Mouse (Mus musculus) hindbrain, embryonic 13.5 days (tissue): ENCODE data around the gene Mmp25. TPM values are rescaled to one million over a fixed set of nuclear protein-coding genes. Genes with fewer than 3 reads are reported as not detected.

ENCODE experiments used
- ATAC-seq: fragments of 200-750 bp; cut with Nextera tagmentation; 2 replicates; pipeline ENCODE4 v1.8.0; 2017; ENCODE audit warnings: moderate TSS enrichment; ENCODE audit not compliant: low FRiP score
- H3K27ac ChIP-seq: fragments of 300-500 bp; sonication (generic); 2 replicates; pipeline ENCODE4 v1.5.1; 2015; ENCODE audit warnings: inconsistent platforms, mild to moderate bottlenecking, moderate library complexity
- H3K27me3 ChIP-seq: fragments of 300-500 bp; sonication (generic); 2 replicates; pipeline ENCODE4 v1.6.1; 2015; ENCODE audit warnings: mild to moderate bottlenecking, inconsistent platforms
- H3K36me3 ChIP-seq: fragments of 300-500 bp; sonication (generic); 2 replicates; pipeline ENCODE4 v1.6.1; 2015; ENCODE audit warnings: mild to moderate bottlenecking, inconsistent platforms
- H3K4me1 ChIP-seq: fragments of 300-500 bp; sonication (generic); replicated peaks from 2 replicates; pipeline ENCODE4 v1.6.1; 2015; ENCODE audit warnings: inconsistent platforms
- H3K4me2 ChIP-seq: fragments of 300-500 bp; sonication (generic); 2 replicates; pipeline ENCODE4 v1.6.1; 2015; ENCODE audit warnings: inconsistent platforms, mild to moderate bottlenecking, moderate library complexity
- H3K4me3 ChIP-seq: fragments of 300-500 bp; sonication (generic); 2 replicates; pipeline ENCODE4 v1.5.1; 2015; ENCODE audit warnings: mild to moderate bottlenecking, inconsistent platforms
- H3K9ac ChIP-seq: fragments of 300-500 bp; sonication (generic); 2 replicates; pipeline ENCODE4 v1.6.1; 2015; ENCODE audit warnings: mild to moderate bottlenecking, inconsistent platforms
- H3K9me3 ChIP-seq: fragments of 300-500 bp; sonication (generic); 2 replicates; pipeline ENCODE4 v1.6.1; 2016; ENCODE audit warnings: inconsistent platforms
- WGBS: fragments of 180-500 bp; shearing (Covaris S2); methylation state at CpG from one replicate; pipeline ENCODE4 v1.1.7; 2015; 5-methylcytosine and 5-hydroxymethylcytosine counted together
- polyA plus RNA-seq: library from polyadenylated mRNA; unstranded; fragments of >200 nt; fragmentation: Nextera tagmentation; extraction: Ambion mirVana; gene quantifications from 2 replicates; pipeline ENCODE4 v1.2.1, GENCODE M21; 2015

The Mmp25 gene
- polyA plus RNA-seq, 1 experiment from 2014 or later: 1.7 TPM

DNA sequence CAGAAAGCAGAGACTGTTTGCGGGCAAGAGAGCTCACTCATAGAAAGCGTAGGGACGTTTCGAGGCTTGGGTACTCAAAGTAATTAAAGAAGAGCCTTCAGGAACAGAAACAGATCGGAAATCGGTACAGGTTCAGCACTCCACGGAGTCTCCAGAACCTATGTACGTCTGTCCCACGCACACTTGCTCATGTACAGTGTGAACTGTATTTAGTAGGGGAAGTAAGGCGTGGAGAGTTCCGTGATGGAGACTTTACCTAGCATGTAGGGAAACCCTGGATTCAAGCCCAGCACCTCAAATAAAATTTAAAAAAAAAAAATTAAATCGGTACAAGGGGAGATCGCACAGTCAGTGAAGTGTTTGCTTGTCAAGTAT is 52.2 kb downstream of the Mmp25 start:
- Histone ChIP-seq H3K27ac (peak overlapping the region; percentile 82), H3K4me1 (peaks cover 5% of the 10 kb centered on the region), H3K36me3 (no peaks in the 10 kb centered on the region), H3K4me3 (peak overlapping the region; percentile 45), H3K27me3 (no peaks in the 10 kb centered on the region), H3K9ac (peak overlapping the region; percentile 73), H3K4me2 (peak overlapping the region; percentile 75), H3K9me3 (no peaks in the 10 kb centered on the region)
- WGBS: 14% methylated on average over 13 of the region's 13 CpGs
- ATAC-seq: peak; percentile 77

- peak overlapping the region; percentile 82 for H3K27ac ChIP-seq
- ATAC-seq: peak; percentile 99
- WGBS: 6% methylated on average over 34 of the region's 34 CpGs
Observed at GRCm38 (mm10) chr17:23592208-23592925, 52.7 kb downstream of the Mmp25 start.

GRCm38 (mm10) chr17:23587253-23587652 is 57.8 kb downstream of the Mmp25 start:
- no peak for ATAC-seq
- H3K4me3 ChIP-seq: no peak overlapping the region
- no peak overlapping the region for H3K4me2 ChIP-seq
- no peaks in the 10 kb centered on the region for H3K9me3 ChIP-seq
- no peak overlapping the region for H3K9ac ChIP-seq
- no peak overlapping the region for H3K27ac ChIP-seq
- peaks cover 28% of the 10 kb centered on the region for H3K4me1 ChIP-seq
- WGBS: 78% methylated on average over 2 of the region's 2 CpGs
- H3K27me3 ChIP-seq: no peaks in the 10 kb centered on the region
- H3K36me3 ChIP-seq: no peaks in the 10 kb centered on the region

More at GRCm38 (mm10) chr17:23592208-23592925, 52.7 kb downstream of the Mmp25 start:
- peaks cover 5% of the 10 kb centered on the region for H3K4me1 ChIP-seq
- H3K4me2 ChIP-seq: peak overlapping the region; percentile 75
- no peaks in the 10 kb centered on the region for H3K27me3 ChIP-seq
- H3K9me3 ChIP-seq: no peaks in the 10 kb centered on the region
- peak overlapping the region; percentile 73 for H3K9ac ChIP-seq
- H3K36me3 ChIP-seq: no peaks in the 10 kb centered on the region
- H3K4me3 ChIP-seq: peak overlapping the region; percentile 45

GRCm38 (mm10) chr17:23585721-23586491 is 59.2 kb downstream of the Mmp25 start:
- Histone ChIP-seq H3K36me3 (peaks cover 8% of the 10 kb centered on the region), H3K4me2 (peak overlapping the region; percentile 86), H3K9ac (peak overlapping the region; percentile 93), H3K27me3 (no peaks in the 10 kb centered on the region), H3K9me3 (no peaks in the 10 kb centered on the region), H3K4me3 (peak overlapping the region; percentile 79), H3K27ac (peak overlapping the region; percentile 76), H3K4me1 (peaks cover 28% of the 10 kb centered on the region)
- ATAC-seq: peak; percentile 91
- under 1% methylated on average over 22 of the region's 22 CpGs for WGBS

DNA sequence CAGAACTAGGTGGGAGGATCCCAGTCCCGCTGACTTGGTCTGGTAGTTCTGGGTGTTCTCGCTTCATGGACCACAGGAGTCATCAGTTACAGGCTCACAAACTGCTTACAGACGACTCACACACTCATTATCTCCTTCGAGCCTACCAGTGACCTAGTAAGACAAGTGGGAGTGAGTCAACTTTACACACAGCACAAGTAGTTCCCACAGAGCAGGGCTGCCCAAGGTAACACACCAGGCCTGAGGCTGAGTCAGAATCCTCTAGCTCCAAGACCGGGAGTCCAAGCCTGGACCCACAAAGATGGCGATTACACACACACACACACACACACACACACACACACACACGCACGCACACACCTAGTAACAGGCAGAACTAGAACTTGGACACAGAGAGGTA is 60.3 kb downstream of the Mmp25 start:
- Histone ChIP-seq H3K9me3 (no peaks in the 10 kb centered on the region), H3K27me3 (no peaks in the 10 kb centered on the region), H3K9ac (peak overlapping the region; percentile 93), H3K4me1 (peaks cover 28% of the 10 kb centered on the region), H3K4me3 (peak overlapping the region; percentile 79), H3K27ac (no peak overlapping the region), H3K36me3 (peaks cover 19% of the 10 kb centered on the region), H3K4me2 (peak overlapping the region; percentile 86)
- no peak for ATAC-seq
- WGBS: 88% methylated on average over 8 of the region's 8 CpGs

Other genes with a start within 250 kb of the Mmp25 start
- not detected in 2 replicates for gene Vmn2r117, start 165.6 kb downstream of the Mmp25 start, polyA plus RNA-seq
- gene Zfp213, start 81.0 kb downstream of the Mmp25 start, polyA plus RNA-seq: 17.7 and 18.2 TPM in 2 replicates
- gene Zfp13, start 45.8 kb downstream of the Mmp25 start, polyA plus RNA-seq: 28.2 and 28.3 TPM in 2 replicates
- 0.13 and 0.22 TPM in 2 replicates for gene Zscan10, start 44.4 kb downstream of the Mmp25 start, polyA plus RNA-seq
- 0.10 TPM in 1 of 2 replicates, not detected in the other for gene Bicdl2, start 15.2 kb upstream of the Mmp25 start, polyA plus RNA-seq
- 108 and 109 TPM in 2 replicates for gene Hcfc1r1, start 28.3 kb upstream of the Mmp25 start, polyA plus RNA-seq
- 47.2 and 50.2 TPM in 2 replicates for gene Thoc6, start 28.6 kb upstream of the Mmp25 start, polyA plus RNA-seq
- gene Tnfrsf12a, start 32.2 kb upstream of the Mmp25 start, polyA plus RNA-seq: 2.7 and 3.4 TPM in 2 replicates
- gene Cldn6, start 34.0 kb upstream of the Mmp25 start, polyA plus RNA-seq: 0.61 and 0.85 TPM in 2 replicates
- 1.4 and 2.5 TPM in 2 replicates for gene Cldn9, start 38.7 kb upstream of the Mmp25 start, polyA plus RNA-seq
- 0.06 and 0.27 TPM in 2 replicates for gene 1520401A03Rik, start 77.5 kb upstream of the Mmp25 start, polyA plus RNA-seq
- gene Pkmyt1, start 81.1 kb upstream of the Mmp25 start, polyA plus RNA-seq: 18.0 and 18.8 TPM in 2 replicates
- 54.3 and 58.2 TPM in 2 replicates for gene Paqr4, start 95.6 kb upstream of the Mmp25 start, polyA plus RNA-seq
- gene Kremen2, start 100.6 kb upstream of the Mmp25 start, polyA plus RNA-seq: 0.55 and 0.83 TPM in 2 replicates
- gene Flywch1, start 126.3 kb upstream of the Mmp25 start, polyA plus RNA-seq: 224 and 228 TPM in 2 replicates
- gene Flywch2, start 140.8 kb upstream of the Mmp25 start, polyA plus RNA-seq: 68.1 and 79.0 TPM in 2 replicates
- gene Srrm2, start 145.3 kb upstream of the Mmp25 start, polyA plus RNA-seq: 583 TPM in 2 replicates
- gene Elob, start 183.9 kb upstream of the Mmp25 start, polyA plus RNA-seq: 1,330 and 1,360 TPM in 2 replicates
- gene Prss33, start 190.8 kb upstream of the Mmp25 start, polyA plus RNA-seq: 0.30 TPM in 2 replicates
- not detected in 2 replicates for gene Prss32, start 198.6 kb upstream of the Mmp25 start, polyA plus RNA-seq
- 0.86 and 0.98 TPM in 2 replicates for gene Prss41, start 198.9 kb upstream of the Mmp25 start, polyA plus RNA-seq
- gene Prss21, start 222.8 kb upstream of the Mmp25 start, polyA plus RNA-seq: not detected in 2 replicates
- not detected in 2 replicates for gene Dcpp1, start 235.6 kb upstream of the Mmp25 start, polyA plus RNA-seq
- not detected in 2 replicates for gene Dcpp2, start 235.6 kb upstream of the Mmp25 start, polyA plus RNA-seq